Mouse (Mus musculus): ENCODE data around the gene Stil. TPM values are rescaled to one million over a fixed set of nuclear protein-coding genes. Genes with fewer than 3 reads are reported as not detected.

The Stil gene
- polyA plus RNA-seq (2012; rRNA removed) = 1.3 and 2.2 TPM in 2 replicates

DNA sequence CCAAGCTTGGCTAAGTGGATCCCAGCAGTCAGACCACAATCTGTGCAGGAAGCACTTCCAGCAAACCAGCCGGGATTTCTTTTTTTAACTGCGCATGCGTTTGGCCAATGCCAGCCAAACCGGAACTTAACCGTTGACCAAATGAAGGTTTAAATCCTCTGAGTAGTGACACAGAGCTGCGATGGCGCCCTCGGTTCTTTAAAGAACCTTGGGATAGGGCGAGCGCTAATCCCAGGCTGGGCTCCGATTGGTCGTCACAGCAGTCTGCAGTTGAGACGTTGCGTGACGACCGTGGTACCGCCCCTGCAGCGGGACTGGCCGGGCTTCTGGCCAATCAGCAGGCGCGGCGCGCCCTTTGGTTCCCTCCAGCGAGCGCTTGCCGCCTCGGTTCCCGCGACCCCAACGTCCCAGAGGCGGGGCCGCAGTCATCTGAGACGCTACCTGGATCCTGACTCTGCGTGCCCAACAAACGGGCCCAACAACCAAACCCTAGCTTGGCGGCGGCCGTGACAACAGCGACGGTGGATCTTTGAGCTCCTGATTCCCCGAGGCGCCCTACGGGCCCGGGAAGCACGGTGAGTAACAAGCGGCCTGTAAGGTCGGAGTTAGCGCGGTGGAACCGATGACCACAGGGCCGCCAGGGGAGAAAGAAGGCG lies at the start of gene Stil:
TSS of gene Stil (plus strand) at position 387 of the 656 bp plus-strand sequence.

DNA sequence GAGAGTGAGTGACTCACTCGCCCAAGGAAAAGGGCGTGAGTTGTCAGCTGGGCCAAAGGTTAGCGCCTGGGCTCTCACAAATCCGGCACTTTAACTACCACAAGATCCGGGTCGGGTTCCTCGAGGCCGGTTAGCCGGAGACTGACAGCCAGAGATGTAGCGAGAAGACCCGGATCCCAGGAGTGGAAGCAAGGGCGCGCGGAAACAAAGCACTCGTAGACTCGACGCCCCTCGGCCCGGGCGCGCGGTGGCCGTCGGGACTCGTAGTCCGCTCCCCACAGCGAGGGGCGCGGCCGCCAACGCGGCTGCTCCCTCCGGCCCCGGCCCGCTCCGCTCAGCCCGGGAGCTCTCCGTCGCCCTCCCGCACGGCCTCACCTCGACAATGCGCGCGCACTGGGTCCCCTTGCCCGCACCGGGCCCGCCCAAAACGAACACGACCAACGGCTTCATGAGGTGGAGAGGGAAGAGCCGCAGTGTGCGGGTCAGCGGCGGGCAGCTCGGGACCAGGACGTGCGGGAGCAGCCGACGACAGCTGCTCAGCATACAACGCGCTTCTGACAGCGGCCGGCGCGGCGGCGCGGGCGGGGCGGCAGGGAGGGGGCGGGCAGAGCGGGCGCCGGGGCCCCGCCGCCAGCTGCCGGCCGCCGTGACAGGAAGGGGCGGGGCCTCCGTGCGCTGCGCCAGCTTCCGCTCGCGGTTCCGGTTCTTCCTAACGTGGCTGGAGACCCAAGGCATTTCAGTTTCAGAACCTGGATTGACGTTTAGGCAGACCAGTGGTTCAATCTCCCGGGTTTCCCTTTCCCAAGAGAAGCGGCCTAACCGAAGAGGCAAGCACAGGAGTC lies 13.1 kb upstream of the Stil start, which contains the start of gene Cmpk1:
TSS of gene Cmpk1 (minus strand) at position 651 of the 842 bp plus-strand sequence.

DNA sequence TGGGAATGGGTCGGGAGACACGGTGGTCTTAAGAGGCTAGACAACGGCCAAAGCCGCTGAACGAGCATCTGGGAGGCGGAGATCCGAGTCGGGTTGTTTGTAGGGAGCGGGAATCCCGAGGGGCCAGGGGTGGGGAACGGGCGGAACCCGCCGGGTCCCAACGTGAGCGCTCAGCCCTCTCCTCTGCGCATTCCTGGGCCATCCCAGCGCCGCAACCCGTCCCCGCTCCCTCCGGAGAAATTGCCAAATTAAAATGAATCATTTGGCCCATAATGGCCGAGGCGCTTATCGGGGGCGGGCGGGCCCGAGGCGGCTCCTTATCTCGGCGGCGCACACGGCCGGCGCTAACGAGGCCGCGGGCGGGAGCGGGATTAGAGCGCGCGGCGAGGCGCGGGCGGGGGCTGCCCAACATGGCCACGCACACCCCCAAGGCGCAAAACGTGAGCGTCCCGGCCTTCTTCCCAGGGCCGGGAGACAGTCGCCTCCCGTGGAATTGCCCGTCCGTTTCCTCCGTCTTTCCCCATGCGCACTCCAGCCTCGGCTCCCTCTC lies 56.5 kb downstream of the Stil start, which contains the start of gene Tal1:
TSS of gene Tal1 (plus strand) at position 56 of the 550 bp plus-strand sequence.

DNA sequence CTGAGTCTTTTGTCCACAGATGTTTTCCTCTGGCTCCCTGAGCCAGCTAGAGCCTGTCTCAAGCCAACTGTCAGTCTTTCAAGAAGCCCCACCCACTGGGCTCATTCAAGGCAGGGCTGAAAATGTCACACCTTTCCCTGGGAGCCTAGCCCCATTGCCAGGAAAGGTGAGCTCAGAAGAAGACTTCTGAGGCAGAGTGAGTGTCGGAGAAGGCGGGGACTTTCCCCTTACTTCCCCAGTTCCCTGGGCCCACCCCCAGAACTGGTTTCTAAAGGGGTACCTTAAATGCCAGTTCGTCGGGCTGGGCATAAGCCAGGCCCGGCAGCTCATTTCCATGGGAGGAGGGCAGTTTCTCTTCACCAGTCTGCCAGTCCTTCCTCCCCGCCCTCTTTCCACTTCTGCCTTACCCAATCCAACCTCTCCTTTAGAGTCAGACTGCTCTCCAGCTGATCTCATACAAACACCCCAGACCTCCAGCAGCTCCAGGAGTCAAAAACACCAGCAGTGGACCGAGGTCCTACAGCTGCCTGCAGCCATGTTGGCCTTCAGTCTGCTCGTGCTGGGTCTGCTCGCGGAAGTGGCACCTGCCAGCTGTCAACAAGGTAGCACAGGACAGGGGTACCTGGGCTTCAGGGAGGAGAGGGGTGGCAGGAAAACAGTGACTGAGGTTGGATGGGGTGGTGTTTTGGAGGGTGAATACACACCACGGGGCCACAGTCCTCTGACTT lies 88.8 kb downstream of the Stil start, which contains the start of gene Pdzk1ip1:
TSS of gene Pdzk1ip1 (plus strand) at position 98 of the 728 bp plus-strand sequence.

Other genes with a start within 250 kb of the Stil start
- gene Gm12830, start 178.4 kb upstream of the Stil start, polyA plus RNA-seq (2012; rRNA removed) = not detected in 2 replicates
- gene Foxd2, start 91.3 kb upstream of the Stil start, polyA plus RNA-seq (2012; rRNA removed) = 0.55 and 0.86 TPM in 2 replicates
- not detected in 2 replicates for gene Foxe3, start 74.1 kb upstream of the Stil start, polyA plus RNA-seq (2012; rRNA removed)
- 10.0 and 17.5 TPM in 2 replicates for gene Cmpk1, start 12.9 kb upstream of the Stil start, polyA plus RNA-seq (2012; rRNA removed)
- 4.4 and 6.1 TPM in 2 replicates for gene Tal1, start 56.3 kb downstream of the Stil start, polyA plus RNA-seq (2012; rRNA removed)
- 48.6 and 49.3 TPM in 2 replicates for gene Pdzk1ip1, start 88.5 kb downstream of the Stil start, polyA plus RNA-seq (2012; rRNA removed)
- 0.03 TPM in 1 of 2 replicates, not detected in the other for gene Cyp4x1, start 134.1 kb downstream of the Stil start, polyA plus RNA-seq (2012; rRNA removed)
- not detected in 2 replicates for gene Cyp4a29, start 241.9 kb downstream of the Stil start, polyA plus RNA-seq (2012; rRNA removed)

Measured in ovary, adult 2 months (tissue).